Comparison of ENCODE assay signal across 15 mouse cellular contexts in genomic region chr10:100022090-100022834, GRCm38 (mm10). TPM values are rescaled to one million over a fixed set of nuclear protein-coding genes. Genes with fewer than 3 reads are reported as not detected.
DNase-seq lines count a peak whose midpoint lies in the region; ATAC-seq and TF ChIP-seq lines count a peak whose summit lies in the region.
"Had no signal": no experiment of that assay in that cellular context is flagged by ENCODE, and none has a peak within 500 bp of the region (broad histone marks: within the 10 kb centered on the region; RNA-seq: fewer than 3 reads in every experiment).

No protein-coding gene starts in this region.

- 7% methylated on average over 11 of the region's 11 CpGs for WGBS in forebrain, embryonic 14.5 days
- WGBS in midbrain, embryonic 12.5 days = 24% methylated on average over 11 of the region's 11 CpGs

- H3K4me3 ChIP-seq in gastrocnemius, adult 2 months = peak overlapping the region; percentile 34
- H3K4me3 ChIP-seq in forebrain, embryonic 14.5 days (ENCODE audit: low read depth, low read length) = no peak overlapping the region
- no peak overlapping the region for H3K4me3 ChIP-seq in midbrain, embryonic 12.5 days
- H3K4me3 ChIP-seq: left cerebral cortex, adult 2 months; limb, embryonic 15.5 days had no signal

- no peaks in the 10 kb centered on the region for H3K27me3 ChIP-seq in forebrain, embryonic 14.5 days (replicated peaks; ENCODE audit: control insufficient read depth, insufficient read depth, low read length)
- H3K27me3 ChIP-seq in midbrain, embryonic 12.5 days = peaks cover 82% of the 10 kb centered on the region

- H3K9ac ChIP-seq in forebrain, embryonic 14.5 days (ENCODE audit: low read length) = 0 out of 2 replicates have a peak overlapping the region, but pooled peaks have one; percentile 4
- no peak overlapping the region for H3K9ac ChIP-seq in midbrain, embryonic 12.5 days (replicated peaks)
- H3K9ac ChIP-seq: limb, embryonic 15.5 days had no signal

- H3K36me3 ChIP-seq in forebrain, embryonic 14.5 days (ENCODE audit: control insufficient read depth, insufficient read depth, low read length) = no peaks in the 10 kb centered on the region
- no peaks in the 10 kb centered on the region for H3K36me3 ChIP-seq in midbrain, embryonic 12.5 days
- H3K36me3 ChIP-seq: G1E had no signal

- DNase-seq in gastrocnemius, adult 2 months = no peak
- no peak for DNase-seq in gastrocnemius, postnatal 36 days
- peak; percentile 32 for DNase-seq in ES-CJ7 (ENCODE audit: low read depth, low spot score)
- peak; percentile 78 for DNase-seq in forebrain, embryonic 14.5 days (ENCODE audit: low spot score)
- DNase-seq in cerebellum, postnatal 36 days = no peak
- DNase-seq in right cerebral cortex, postnatal 4 days = no peak
- no peak for DNase-seq in layer of hippocampus, postnatal 36 days
- DNase-seq: gastrocnemius, postnatal 14 days; kidney, postnatal 14 days; retina, postnatal 1 day had no signal

- no peak for TF ChIP-seq CTCF in gastrocnemius, adult 2 months (IDR thresholded peaks at IDR 0.05)

- ATAC-seq in forebrain, embryonic 14.5 days = peak; percentile 80
- ATAC-seq in midbrain, embryonic 12.5 days (ENCODE audit: low FRiP score, low read depth) = peak; percentile 41
- ATAC-seq: inflammation-experienced regulatory T-cells, adult 6 months had no signal

- H3K4me1 ChIP-seq in forebrain, embryonic 14.5 days (ENCODE audit: control insufficient read depth, insufficient read depth, low read length) = peaks cover 30% of the 10 kb centered on the region
- peaks cover 22% of the 10 kb centered on the region for H3K4me1 ChIP-seq in midbrain, embryonic 12.5 days

- peaks cover 3% of the 10 kb centered on the region; the same call in 1 of the 2 replicates for H3K9me3 ChIP-seq in forebrain, embryonic 14.5 days (replicated peaks; ENCODE audit: control insufficient read depth, low read length)
- no peaks in the 10 kb centered on the region for H3K9me3 ChIP-seq in midbrain, embryonic 12.5 days
- H3K9me3 ChIP-seq: limb, embryonic 15.5 days had no signal

- intact Hi-C loops in gastrocnemius, adult 2 months (cut with DNase I) = no loop called here
- intact Hi-C loops in gastrocnemius, postnatal 36 days (cut with DNase I) = no loop called here

- H3K4me2 ChIP-seq in forebrain, embryonic 14.5 days (ENCODE audit: low read length) = peak overlapping the region; percentile 16; the same call in 1 of the 2 replicates
- no peak overlapping the region for H3K4me2 ChIP-seq in midbrain, embryonic 12.5 days (replicated peaks)
- H3K4me2 ChIP-seq: limb, embryonic 15.5 days had no signal

- no peak overlapping the region for H3K27ac ChIP-seq in gastrocnemius, adult 2 months
- peak overlapping the region; percentile 22; the same call in 1 of the 2 replicates for H3K27ac ChIP-seq in forebrain, embryonic 14.5 days (ENCODE audit: low read depth, low read length)
- H3K27ac ChIP-seq in midbrain, embryonic 12.5 days (replicated peaks) = no peak overlapping the region
- H3K27ac ChIP-seq: left cerebral cortex, adult 2 months; limb, embryonic 15.5 days had no signal

RNA-seq across cellular contexts. Expression of gene Kitl, which starts 6.8 kb away (rescaled TPM):
- total RNA-seq in gastrocnemius, adult 2 months (2021) = 10 to 100 TPM; 18.5 to 30.7 TPM
- total RNA-seq in gastrocnemius, postnatal 36 days (2021) = 10 to 100 TPM; 21.1 to 23.7 TPM
- polyA plus RNA-seq in forebrain, embryonic 14.5 days (2014; fragmentation: Nextera tagmentation; extraction: Ambion mirVana) = 59.4 and 83.6 TPM in 2 replicates
- 7.9 and 10.6 TPM in 2 replicates for polyA plus RNA-seq in midbrain, embryonic 12.5 days (2016; fragmentation: Nextera tagmentation; extraction: Ambion mirVana)
- total RNA-seq in layer of hippocampus, postnatal 36 days (2021) = 10 to 100 TPM; 19.7 to 26.8 TPM
- polyA plus RNA-seq: G1E had no signal

Comparison
In these comparisons a context has a peak if more than half of its experiments do, and no peak if none do; other contexts are left out.
1. DNase-seq: peak in ES-CJ7 (single experiment) and forebrain, embryonic 14.5 days (single experiment); none in gastrocnemius, adult 2 months (single experiment), gastrocnemius, postnatal 36 days (0 of 2), cerebellum, postnatal 36 days (0 of 2), right cerebral cortex, postnatal 4 days (single experiment) and layer of hippocampus, postnatal 36 days (0 of 2).